Mouse (Mus musculus) embryonic facial prominence, embryonic 15.5 days (tissue): Measurements from ENCODE around the gene Tnrc6c. TPM values are rescaled to one million over a fixed set of nuclear protein-coding genes. Genes with fewer than 3 reads are reported as not detected.

ENCODE experiments used
- ATAC-seq: fragments of 200-750 bp; cut with Nextera tagmentation; 2 replicates; pipeline ENCODE4 v1.8.0; 2017; ENCODE audit warnings: low read depth, moderate TSS enrichment; ENCODE audit not compliant: insufficient number of reproducible peaks, low FRiP score, low TSS enrichment
- H3K27ac ChIP-seq: fragments of 300-500 bp; sonication (generic); replicated peaks from 2 replicates; pipeline ENCODE4 v1.5.1; 2015; ENCODE audit warnings: mild to moderate bottlenecking, inconsistent platforms
- H3K27me3 ChIP-seq: fragments of 300-500 bp; sonication (generic); 2 replicates; pipeline ENCODE4 v1.6.1; 2015; ENCODE audit warnings: inconsistent platforms
- H3K36me3 ChIP-seq: fragments of 300-500 bp; sonication (generic); 2 replicates; pipeline ENCODE4 v1.6.1; 2015; ENCODE audit warnings: mild to moderate bottlenecking, inconsistent platforms
- H3K4me1 ChIP-seq: fragments of 300-500 bp; sonication (generic); 2 replicates; pipeline ENCODE4 v1.6.1; 2015; ENCODE audit warnings: inconsistent platforms
- H3K4me2 ChIP-seq: fragments of 300-500 bp; sonication (generic); replicated peaks from 2 replicates; pipeline ENCODE4 v1.6.1; 2015; ENCODE audit warnings: mild to moderate bottlenecking, inconsistent platforms
- H3K4me3 ChIP-seq: fragments of 300-500 bp; sonication (generic); replicated peaks from 2 replicates; pipeline ENCODE4 v1.5.1; 2015; ENCODE audit warnings: mild to moderate bottlenecking, inconsistent platforms
- H3K9ac ChIP-seq: fragments of 300-500 bp; sonication (generic); 2 replicates; pipeline ENCODE4 v1.6.1; 2015; ENCODE audit warnings: inconsistent platforms
- H3K9me3 ChIP-seq: fragments of 300-500 bp; sonication (generic); replicated peaks from 2 replicates; pipeline ENCODE4 v1.6.1; 2016; ENCODE audit warnings: inconsistent platforms
- WGBS: fragments of 180-500 bp; shearing (Covaris S2); methylation state at CpG from one replicate; pipeline ENCODE4 v1.1.7; 2015; 5-methylcytosine and 5-hydroxymethylcytosine counted together
- polyA plus RNA-seq: library from polyadenylated mRNA; unstranded; fragments of >200 nt; fragmentation: Nextera tagmentation; extraction: Ambion mirVana; gene quantifications from 2 replicates; pipeline ENCODE4 v1.2.1, GENCODE M21; 2015

Gene Tnrc6c
- polyA plus RNA-seq, 1 experiment from 2014 or later, result 17.1 TPM

DNA sequence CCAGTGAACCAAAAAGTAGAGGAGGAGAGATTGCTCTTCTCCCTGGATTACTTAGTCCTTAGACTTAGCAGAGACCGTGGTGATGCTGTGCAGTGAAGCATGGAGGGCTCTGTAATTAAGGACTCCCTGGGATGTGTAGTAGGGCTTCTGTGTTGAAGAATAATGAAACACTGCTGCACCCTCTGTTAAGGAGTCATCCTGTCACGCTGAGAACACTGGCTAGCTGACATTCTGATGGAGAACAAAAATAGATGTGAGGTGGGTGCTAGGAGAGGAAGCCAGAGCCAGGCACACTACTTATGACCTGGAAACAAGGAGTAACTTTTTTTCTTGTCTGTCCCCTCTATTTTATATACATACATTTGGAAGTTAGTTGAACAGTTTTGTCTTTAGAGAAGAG, 22.6 kb downstream of the Tnrc6c start:
- Histone ChIP-seq H3K4me2 (no peak overlapping the region), H3K36me3 (peaks cover 4% of the 10 kb centered on the region; the same call in 1 of the 2 replicates), H3K27me3 (no peaks in the 10 kb centered on the region), H3K9ac (no peak overlapping the region), H3K9me3 (no peaks in the 10 kb centered on the region), H3K27ac (no peak overlapping the region), H3K4me1 (no peaks in the 10 kb centered on the region), H3K4me3 (no peak overlapping the region)
- no peak for ATAC-seq
- WGBS, result 19% methylated on average over 2 of the region's 2 CpGs

DNA sequence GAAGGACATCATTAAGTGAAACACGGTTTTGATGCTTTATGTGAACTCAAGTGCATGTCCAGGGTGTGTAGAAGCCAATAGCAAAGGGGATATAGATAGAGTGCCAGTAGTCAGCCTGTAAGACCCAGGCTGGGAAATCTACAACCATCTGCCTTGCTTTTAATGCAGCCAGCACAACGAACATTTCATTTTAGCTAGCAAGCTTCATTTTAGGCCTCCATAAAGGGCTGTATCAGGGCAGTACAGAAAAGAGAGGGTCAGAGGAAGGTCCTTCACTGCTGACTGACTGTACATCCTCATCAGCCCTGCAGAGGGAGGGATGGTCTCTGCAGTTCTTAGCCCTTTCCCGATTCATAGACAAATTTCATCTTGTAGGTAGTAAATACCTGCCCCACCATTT, 23.0 kb downstream of the Tnrc6c start:
- Histone ChIP-seq H3K9me3 (no peaks in the 10 kb centered on the region), H3K27ac (no peak overlapping the region), H3K4me2 (no peak overlapping the region), H3K36me3 (peaks cover 4% of the 10 kb centered on the region; the same call in 1 of the 2 replicates), H3K4me1 (no peaks in the 10 kb centered on the region), H3K9ac (no peak overlapping the region), H3K4me3 (no peak overlapping the region), H3K27me3 (no peaks in the 10 kb centered on the region)
- ATAC-seq, result no peak
- 78% methylated on average over 3 of the region's 3 CpGs for WGBS

DNA sequence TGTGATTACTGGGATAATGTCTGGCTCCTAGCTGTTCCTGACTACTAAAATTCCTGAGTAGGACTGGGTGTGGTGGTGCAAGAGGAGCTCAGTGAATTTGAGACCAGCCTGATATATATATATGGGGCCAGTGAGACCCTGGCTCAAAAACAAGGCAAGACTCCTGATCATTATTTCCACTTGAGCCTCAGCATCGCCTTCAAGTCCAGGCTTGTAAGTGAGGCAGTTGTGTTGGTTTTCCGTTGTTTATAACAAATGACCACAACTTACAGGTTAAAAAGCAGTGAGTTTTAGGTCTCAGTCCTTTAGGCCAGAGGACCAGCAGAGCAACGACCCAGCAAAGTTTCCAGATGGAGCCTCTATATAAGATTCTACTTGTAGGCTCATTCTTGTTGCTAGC, 23.5 kb downstream of the Tnrc6c start:
- peaks cover 4% of the 10 kb centered on the region; the same call in 1 of the 2 replicates for H3K36me3 ChIP-seq
- H3K27me3 ChIP-seq, result no peaks in the 10 kb centered on the region
- no peaks in the 10 kb centered on the region for H3K9me3 ChIP-seq
- H3K4me3 ChIP-seq, result no peak overlapping the region
- H3K9ac ChIP-seq, result no peak overlapping the region
- H3K4me1 ChIP-seq, result no peaks in the 10 kb centered on the region
- no peak for ATAC-seq
- 80% methylated on average over 3 of the region's 3 CpGs for WGBS
- no peak overlapping the region for H3K4me2 ChIP-seq
- H3K27ac ChIP-seq, result no peak overlapping the region

DNA sequence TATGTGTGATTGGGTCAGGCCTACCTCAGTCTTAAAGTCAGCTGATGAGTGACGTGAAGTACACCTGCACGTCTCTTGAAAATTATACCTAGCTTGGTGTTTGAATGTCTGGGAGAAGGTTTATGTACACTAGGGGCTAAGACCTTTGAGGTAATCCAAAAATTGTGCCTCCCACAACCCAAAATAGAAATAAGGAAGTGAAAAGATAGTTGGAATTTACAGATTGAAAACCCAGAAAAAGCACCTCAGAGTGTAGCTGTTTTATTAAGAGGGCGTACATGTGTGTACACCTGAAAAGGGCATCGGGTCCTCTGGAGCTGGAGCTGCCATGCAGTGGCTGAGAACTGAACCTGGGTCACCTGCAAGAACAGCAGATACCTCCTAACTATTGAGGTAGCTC, 24.1 kb downstream of the Tnrc6c start:
- Histone ChIP-seq H3K27ac (no peak overlapping the region), H3K27me3 (no peaks in the 10 kb centered on the region), H3K4me3 (no peak overlapping the region), H3K9ac (no peak overlapping the region), H3K4me1 (no peaks in the 10 kb centered on the region), H3K4me2 (no peak overlapping the region), H3K36me3 (peaks cover 4% of the 10 kb centered on the region; the same call in 1 of the 2 replicates), H3K9me3 (no peaks in the 10 kb centered on the region)
- 78% methylated on average over 4 of the region's 4 CpGs for WGBS
- ATAC-seq, result no peak

DNA sequence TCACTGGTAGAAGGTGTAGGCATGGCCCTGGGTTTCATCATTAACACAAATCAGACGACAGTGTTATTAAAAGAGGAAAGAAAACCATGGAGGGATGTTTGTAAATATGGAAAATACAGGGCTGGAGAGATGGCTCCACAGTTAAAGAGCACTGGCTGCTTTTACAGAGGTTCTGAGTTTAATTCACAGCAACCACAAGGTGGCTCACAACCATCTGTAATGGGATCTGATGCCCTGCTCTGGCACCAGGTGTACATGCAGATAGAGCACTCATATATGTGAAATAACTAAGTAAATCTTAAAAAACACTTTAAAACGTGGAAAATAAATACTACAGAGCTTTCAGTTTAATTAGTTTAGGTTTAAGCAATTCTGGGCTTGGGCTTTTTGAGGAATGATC, 24.7 kb downstream of the Tnrc6c start:
- Histone ChIP-seq H3K27ac (no peak overlapping the region), H3K9ac (no peak overlapping the region), H3K9me3 (no peaks in the 10 kb centered on the region), H3K27me3 (no peaks in the 10 kb centered on the region), H3K36me3 (peaks cover 4% of the 10 kb centered on the region; the same call in 1 of the 2 replicates), H3K4me1 (no peaks in the 10 kb centered on the region), H3K4me2 (no peak overlapping the region), H3K4me3 (no peak overlapping the region)
- 43% methylated on average over 2 of the region's 2 CpGs for WGBS
- no peak for ATAC-seq

DNA sequence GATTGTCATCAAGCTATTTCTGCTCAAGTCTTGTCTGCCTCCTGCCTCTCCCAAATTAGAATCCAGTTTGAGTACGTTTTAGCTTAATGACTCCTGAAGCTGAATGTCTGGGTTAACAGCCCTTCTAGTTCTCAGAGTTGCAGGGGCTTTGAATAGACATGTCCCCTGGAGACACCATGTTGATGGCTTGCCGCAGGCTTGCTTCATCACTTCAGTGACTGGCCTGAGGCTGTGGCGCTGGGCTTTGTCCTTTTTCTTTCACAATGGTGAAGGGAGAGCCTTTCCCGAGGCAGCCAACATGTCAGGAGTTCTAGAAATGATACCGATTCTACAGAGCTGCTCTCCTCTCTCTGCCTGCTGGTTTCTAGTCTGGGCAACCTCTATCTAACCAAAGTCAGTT, 30.6 kb downstream of the Tnrc6c start:
- Histone ChIP-seq H3K36me3 (no peaks in the 10 kb centered on the region), H3K27me3 (no peaks in the 10 kb centered on the region), H3K4me3 (no peak overlapping the region), H3K9ac (no peak overlapping the region), H3K4me1 (peaks cover 24% of the 10 kb centered on the region), H3K9me3 (no peaks in the 10 kb centered on the region), H3K27ac (no peak overlapping the region), H3K4me2 (no peak overlapping the region)
- 27% methylated on average over 5 of the region's 5 CpGs for WGBS
- ATAC-seq, result no peak

DNA sequence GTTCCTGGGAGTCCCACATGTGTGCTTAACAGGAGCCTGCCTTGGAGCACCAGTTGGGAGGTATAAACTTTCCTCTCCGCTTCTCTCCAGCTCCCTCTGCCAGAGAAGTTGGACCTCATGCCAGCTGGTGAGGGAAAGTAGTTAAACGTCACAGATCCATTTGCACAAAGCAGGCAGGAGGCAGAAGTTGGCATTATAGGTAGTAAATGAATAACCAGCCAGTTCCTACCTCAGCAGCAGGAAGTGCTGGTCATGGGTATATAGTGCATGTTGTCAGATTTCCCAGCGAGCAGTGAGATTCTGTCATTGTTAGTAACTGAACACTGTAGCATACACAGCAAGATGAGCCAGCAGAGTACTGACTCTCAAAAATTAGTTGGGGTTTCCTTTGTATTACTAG, 31.4 kb downstream of the Tnrc6c start:
- Histone ChIP-seq H3K4me2 (no peak overlapping the region), H3K9me3 (no peaks in the 10 kb centered on the region), H3K27ac (no peak overlapping the region), H3K36me3 (no peaks in the 10 kb centered on the region), H3K4me3 (no peak overlapping the region), H3K4me1 (peaks cover 24% of the 10 kb centered on the region), H3K27me3 (no peaks in the 10 kb centered on the region), H3K9ac (no peak overlapping the region)
- 38% methylated on average over 3 of the region's 3 CpGs for WGBS
- no peak for ATAC-seq

DNA sequence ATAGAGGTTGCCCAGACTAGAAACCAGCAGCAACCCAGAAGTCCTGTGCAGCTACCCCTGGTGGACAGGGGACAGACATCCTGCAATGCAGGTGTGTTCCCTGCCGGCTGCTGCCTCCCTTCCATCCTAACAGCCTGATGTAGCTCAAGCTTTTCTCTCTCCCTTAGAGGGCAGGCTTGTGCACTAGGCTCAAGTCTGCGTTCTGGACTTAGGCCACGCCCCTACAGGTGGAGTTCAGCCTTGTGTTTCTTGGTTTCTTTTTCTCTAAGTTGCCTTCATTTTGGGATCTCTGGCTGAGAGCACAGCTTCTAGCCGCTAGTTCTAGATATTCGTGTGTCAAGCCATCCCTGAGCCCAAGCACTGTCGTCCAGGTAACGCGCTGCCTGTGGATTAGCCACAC, 31.9 kb downstream of the Tnrc6c start:
- no peaks in the 10 kb centered on the region for H3K36me3 ChIP-seq
- H3K27ac ChIP-seq, result no peak overlapping the region; the same call in 1 of the 2 replicates
- H3K4me3 ChIP-seq, result no peak overlapping the region
- H3K9me3 ChIP-seq, result no peaks in the 10 kb centered on the region
- no peak overlapping the region for H3K9ac ChIP-seq
- peaks cover 24% of the 10 kb centered on the region for H3K4me1 ChIP-seq
- no peaks in the 10 kb centered on the region for H3K27me3 ChIP-seq
- no peak; the same call in 1 of the 2 replicates for ATAC-seq
- no peak overlapping the region for H3K4me2 ChIP-seq
- WGBS, result 53% methylated on average over 8 of the region's 8 CpGs

DNA sequence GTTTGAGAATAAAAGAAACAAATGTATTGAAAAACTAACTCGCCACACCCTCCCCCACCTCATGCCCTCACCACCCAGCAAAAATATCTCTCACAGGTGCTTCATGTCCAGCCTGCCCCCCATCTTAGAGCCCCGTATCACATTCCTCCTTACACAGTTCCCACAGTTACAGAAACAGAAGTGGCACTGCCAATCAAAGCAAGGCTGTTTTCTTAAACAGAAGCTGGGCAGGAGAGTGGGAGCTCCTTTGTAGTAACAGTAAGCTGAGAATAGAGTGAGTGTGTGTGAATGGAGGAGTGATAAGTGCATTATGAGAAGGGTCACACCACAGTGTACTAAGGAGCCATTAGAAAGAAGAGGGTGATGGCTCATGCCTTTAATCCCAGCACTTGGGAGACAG, 34.5 kb downstream of the Tnrc6c start:
- peaks cover 24% of the 10 kb centered on the region for H3K4me1 ChIP-seq
- no peak overlapping the region for H3K4me2 ChIP-seq
- H3K4me3 ChIP-seq, result no peak overlapping the region
- H3K27ac ChIP-seq, result no peak overlapping the region
- no peaks in the 10 kb centered on the region for H3K9me3 ChIP-seq
- 67% methylated on average over 2 of the region's 2 CpGs for WGBS
- no peaks in the 10 kb centered on the region for H3K27me3 ChIP-seq
- ATAC-seq, result no peak
- no peaks in the 10 kb centered on the region for H3K36me3 ChIP-seq
- H3K9ac ChIP-seq, result no peak overlapping the region

DNA sequence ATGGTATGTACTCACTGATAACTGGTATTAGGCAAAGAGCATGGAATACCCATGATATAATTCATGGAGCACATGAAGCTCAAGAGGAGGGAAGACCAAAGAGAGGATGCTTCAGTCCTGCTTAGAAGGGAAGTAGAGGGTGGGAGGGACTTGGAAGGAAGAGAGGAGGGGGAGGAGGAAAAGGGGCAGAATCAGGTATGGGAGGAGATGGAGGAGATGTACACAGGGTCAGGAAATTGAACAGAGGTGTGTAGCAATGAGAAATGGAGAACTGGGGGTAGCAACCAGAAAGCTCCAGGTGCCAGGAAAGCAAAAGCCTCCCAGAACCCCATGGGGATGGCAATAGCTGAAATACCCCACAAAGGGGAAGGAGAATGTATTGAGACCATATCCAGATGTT, 37.2 kb downstream of the Tnrc6c start:
- no peaks in the 10 kb centered on the region for H3K9me3 ChIP-seq
- H3K36me3 ChIP-seq, result no peaks in the 10 kb centered on the region
- H3K4me2 ChIP-seq, result no peak overlapping the region
- H3K9ac ChIP-seq, result no peak overlapping the region
- H3K27ac ChIP-seq, result no peak overlapping the region
- no peak overlapping the region for H3K4me3 ChIP-seq
- ATAC-seq, result no peak
- H3K4me1 ChIP-seq, result peaks cover 10% of the 10 kb centered on the region; the same call in 1 of the 2 replicates
- no peaks in the 10 kb centered on the region for H3K27me3 ChIP-seq

DNA sequence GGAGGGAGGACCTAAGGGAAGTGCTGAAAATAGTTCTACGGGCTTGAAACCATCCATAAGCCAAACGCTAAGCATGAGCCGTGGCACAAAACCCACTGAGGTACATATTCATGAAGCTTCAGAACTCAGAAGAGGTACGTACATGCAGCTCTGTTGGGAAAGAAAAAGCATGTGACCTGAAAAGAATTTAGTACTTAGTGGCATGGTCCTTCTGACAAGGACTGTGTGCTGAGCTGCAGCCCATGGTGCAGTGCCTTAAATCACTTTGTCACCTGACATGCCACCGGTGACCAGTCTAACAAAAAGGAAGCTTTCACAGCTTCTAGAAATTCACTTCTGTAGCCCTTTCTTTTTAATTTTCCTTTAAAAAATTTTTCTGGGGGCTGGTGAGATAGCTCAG, 40.0 kb downstream of the Tnrc6c start:
- H3K4me2 ChIP-seq, result no peak overlapping the region
- H3K4me1 ChIP-seq, result 0 out of 2 replicates have a peak, but pooled peaks cover 13% of the 10 kb centered on the region
- no peak overlapping the region for H3K4me3 ChIP-seq
- no peaks in the 10 kb centered on the region for H3K36me3 ChIP-seq
- H3K9me3 ChIP-seq, result no peaks in the 10 kb centered on the region
- no peak overlapping the region for H3K9ac ChIP-seq
- WGBS, result 83% methylated on average over 5 of the region's 5 CpGs
- no peaks in the 10 kb centered on the region for H3K27me3 ChIP-seq
- no peak overlapping the region for H3K27ac ChIP-seq
- no peak for ATAC-seq

DNA sequence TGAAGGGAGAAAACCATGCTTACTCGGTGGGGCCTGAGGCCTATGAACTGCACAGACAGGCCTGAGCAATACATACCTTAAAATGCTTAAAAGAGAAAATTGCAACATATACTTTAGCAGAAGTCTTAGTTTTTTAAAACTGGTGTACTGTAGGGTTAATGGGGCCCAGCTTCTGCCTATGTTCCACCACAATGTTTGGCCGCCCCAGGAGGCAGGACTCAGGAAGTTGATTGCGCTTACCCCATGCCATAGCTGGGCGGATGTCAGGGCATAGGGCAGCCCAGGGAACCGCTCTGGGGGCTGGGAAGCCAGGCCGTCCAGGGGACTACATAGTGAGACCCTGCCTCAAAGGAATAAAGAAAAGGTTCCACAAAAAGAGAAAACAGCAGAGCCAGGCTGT, 42.5 kb downstream of the Tnrc6c start:
- no peak for ATAC-seq
- Histone ChIP-seq H3K27ac (no peak overlapping the region), H3K9ac (no peak overlapping the region), H3K4me3 (no peak overlapping the region), H3K4me2 (no peak overlapping the region), H3K36me3 (no peaks in the 10 kb centered on the region), H3K4me1 (0 out of 2 replicates have a peak, but pooled peaks cover 13% of the 10 kb centered on the region), H3K27me3 (no peaks in the 10 kb centered on the region), H3K9me3 (no peaks in the 10 kb centered on the region)
- 51% methylated on average over 6 of the region's 6 CpGs for WGBS
